Mouse (Mus musculus) hindbrain, postnatal 0 days (tissue): ENCODE measurements at regions not wholly inside any gene's neighbourhood (a gene's known extent, or its start where the extent isn't known, plus 50 kb on each side); places are given as distances from the start of the nearest gene placed in this dataset.

ENCODE experiments used
- ATAC-seq: fragments of 200-750 bp; cut with Nextera tagmentation; 2 replicates; pipeline ENCODE4 v1.8.0; 2017; ENCODE audit warnings: mild to moderate bottlenecking, moderate TSS enrichment, moderate library complexity
- DNase-seq: peaks from one replicate; pipeline ENCODE4 v3.0.0-alpha.2; 2015; ENCODE audit warnings: low spot score
- H3K27ac ChIP-seq: fragments of 300-500 bp; sonication (generic); 2 replicates; pipeline ENCODE4 v1.5.1; 2014; ENCODE audit warnings: mild to moderate bottlenecking
- H3K27me3 ChIP-seq: fragments of 300-500 bp; sonication (generic); 2 replicates; pipeline ENCODE4 v1.6.1; 2014; ENCODE audit warnings: low read length, mixed read lengths; ENCODE audit not compliant: insufficient read depth
- H3K36me3 ChIP-seq: fragments of 300-500 bp; sonication (generic); 2 replicates; pipeline ENCODE4 v1.6.1; 2014; ENCODE audit warnings: low read length, mixed read lengths; ENCODE audit not compliant: insufficient read depth
- H3K4me1 ChIP-seq: fragments of 300-500 bp; sonication (generic); 2 replicates; pipeline ENCODE4 v1.6.1; 2014; ENCODE audit warnings: antibody characterized with exemption, low read length, mixed read lengths; ENCODE audit not compliant: insufficient read depth
- H3K4me2 ChIP-seq: fragments of 300-500 bp; sonication (generic); 2 replicates; pipeline ENCODE4 v1.6.1; 2014; ENCODE audit warnings: low read depth, mild to moderate bottlenecking, low read length, moderate library complexity, mixed read lengths
- H3K4me3 ChIP-seq: fragments of 300-500 bp; sonication (generic); 2 replicates; pipeline ENCODE4 v1.5.1; 2014; ENCODE audit warnings: low read length
- H3K9ac ChIP-seq: fragments of 300-500 bp; sonication (generic); replicated peaks from 2 replicates; pipeline ENCODE4 v1.6.1; 2014; ENCODE audit warnings: mild to moderate bottlenecking, low read length, moderate library complexity, mixed read lengths
- H3K9me3 ChIP-seq: fragments of 300-500 bp; sonication (generic); 2 replicates; pipeline ENCODE4 v1.6.1; 2016; ENCODE audit warnings: low read length, mixed read lengths
- CTCF ChIP-seq: IDR thresholded peaks from 2 replicates; pipeline ENCODE4 v1.5.1; 2016; ENCODE audit warnings: antibody characterized with exemption, control low read depth, low read depth
- WGBS: fragments of 180-500 bp; shearing (Covaris S2); extraction: QIAGEN DNeasy Blood & Tissue Kit; methylation state at CpG from one replicate; pipeline ENCODE4 v1.1.7; 2014; 5-methylcytosine and 5-hydroxymethylcytosine counted together

DNA sequence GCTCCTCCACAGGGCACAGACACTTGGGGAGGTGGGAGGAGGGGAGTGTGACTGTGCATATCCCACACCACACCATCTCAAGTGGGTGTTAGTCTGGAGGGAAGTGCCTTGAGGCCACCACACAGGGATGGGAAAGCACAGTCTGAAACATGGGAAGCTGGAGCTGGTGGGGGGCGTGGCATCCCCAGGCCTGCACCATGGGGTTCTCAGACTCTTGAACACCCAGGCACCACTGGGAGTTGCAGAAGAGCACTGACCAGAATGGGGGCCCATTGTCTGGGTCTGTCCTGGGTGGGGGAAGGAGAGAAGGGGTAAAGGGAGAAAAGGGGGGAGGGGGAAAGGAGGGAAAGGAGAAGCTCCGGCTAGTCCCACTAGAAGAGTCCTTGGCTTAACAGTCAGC, 776.0 kb downstream of the Diaph3 start:
- WGBS = 89% methylated on average over 2 of the region's 2 CpGs
- ATAC-seq = no peak
- H3K36me3 ChIP-seq = no peaks in the 10 kb centered on the region

DNA sequence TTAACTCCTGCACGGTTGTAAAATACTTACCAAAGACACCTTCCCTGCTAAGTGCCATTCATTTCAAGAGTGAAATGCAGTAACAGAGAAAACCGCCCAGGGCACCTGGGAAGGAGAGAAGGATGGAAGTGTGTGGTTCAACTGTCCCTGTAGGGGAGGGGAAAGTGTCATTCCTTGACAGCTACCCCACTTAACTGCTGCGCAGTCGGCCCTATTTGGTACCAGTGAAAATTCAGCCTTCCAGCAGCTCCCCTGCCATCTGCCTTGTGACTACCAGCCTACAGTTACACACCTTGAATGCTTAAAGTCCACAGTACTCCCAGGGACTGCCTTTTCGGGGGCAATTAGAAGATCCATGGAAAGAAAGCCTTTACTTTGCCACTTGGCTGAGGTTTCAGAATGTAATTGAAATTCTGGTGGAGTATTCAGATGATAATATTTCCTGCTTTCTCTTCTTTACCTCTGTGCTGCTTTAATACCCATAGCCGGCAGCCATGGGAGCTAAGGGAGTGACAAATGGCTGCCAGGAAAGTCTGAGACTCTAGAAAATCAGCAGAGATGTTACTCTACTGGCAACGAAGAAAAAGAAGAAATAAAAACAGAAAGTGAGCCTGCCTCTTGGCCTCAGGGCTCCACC, 780.5 kb downstream of the Diaph3 start:
- TF ChIP-seq CTCF = no peak
- Histone ChIP-seq H3K4me3 (no peak overlapping the region), H3K4me2 (no peak overlapping the region), H3K27ac (no peak overlapping the region), H3K9ac (no peak overlapping the region; the same call in 1 of the 2 replicates), H3K4me1 (peaks cover 4% of the 10 kb centered on the region; the same call in 1 of the 2 replicates), H3K9me3 (no peaks in the 10 kb centered on the region), H3K27me3 (no peaks in the 10 kb centered on the region), H3K36me3 (no peaks in the 10 kb centered on the region)
- 26% methylated on average over 7 of the region's 7 CpGs for WGBS
- DNase-seq (peak; percentile 12), ATAC-seq (no peak)

More for the DNA sequence above, 776.0 kb downstream of the Diaph3 start:
- Histone ChIP-seq H3K4me2 (no peak overlapping the region), H3K27me3 (no peaks in the 10 kb centered on the region), H3K4me1 (peaks cover 4% of the 10 kb centered on the region; the same call in 1 of the 2 replicates), H3K9me3 (no peaks in the 10 kb centered on the region), H3K27ac (no peak overlapping the region), H3K4me3 (no peak overlapping the region), H3K9ac (no peak overlapping the region)
- no peak for DNase-seq
- TF ChIP-seq CTCF = no peak

DNA sequence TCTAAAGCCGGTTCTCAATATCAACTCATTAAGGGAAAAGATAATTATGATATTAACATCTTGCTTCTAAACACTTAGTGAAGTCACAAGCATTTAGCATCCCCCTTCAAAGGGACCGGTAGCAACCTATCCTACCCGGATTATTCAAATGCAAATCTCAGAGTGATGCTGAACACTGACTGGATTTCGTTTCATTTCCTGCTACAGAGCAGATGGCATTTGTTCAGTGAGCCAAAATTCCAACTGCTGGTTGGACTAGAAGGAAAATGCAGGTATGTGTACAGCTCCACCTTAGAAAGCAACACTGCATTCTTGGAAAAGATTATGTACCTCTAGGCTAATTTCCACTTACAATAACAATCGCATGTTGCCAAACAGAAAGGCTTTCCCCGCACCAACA, 782.5 kb downstream of the Diaph3 start:
- ATAC-seq = no peak
- Histone ChIP-seq H3K4me3 (no peak overlapping the region), H3K36me3 (no peaks in the 10 kb centered on the region), H3K27me3 (no peaks in the 10 kb centered on the region), H3K4me2 (no peak overlapping the region), H3K4me1 (peaks cover 4% of the 10 kb centered on the region; the same call in 1 of the 2 replicates), H3K27ac (no peak overlapping the region), H3K9ac (no peak overlapping the region), H3K9me3 (no peaks in the 10 kb centered on the region)
- WGBS = 61% methylated on average over 6 of the region's 6 CpGs
- no peak for DNase-seq
- TF ChIP-seq CTCF = no peak

DNA sequence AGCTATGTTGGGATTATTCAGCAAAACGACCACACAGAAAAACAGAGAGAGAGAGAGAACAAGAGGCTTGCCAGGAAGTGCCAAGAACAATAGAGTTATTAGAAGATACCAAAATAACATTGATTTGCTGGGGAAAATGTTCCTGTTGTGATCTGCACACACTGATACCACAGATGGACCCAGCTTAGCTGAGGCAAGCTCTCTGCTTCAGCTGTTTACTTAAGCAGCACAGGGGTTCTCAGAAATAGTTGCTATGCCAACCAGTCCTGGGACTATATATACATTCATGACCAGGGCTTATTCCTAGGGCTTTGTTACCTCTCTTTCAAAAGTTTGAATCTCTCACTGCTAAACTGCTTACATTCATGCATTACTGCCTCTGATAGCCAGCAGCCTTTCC, 790.5 kb downstream of the Diaph3 start:
- Histone ChIP-seq H3K36me3 (no peaks in the 10 kb centered on the region), H3K4me3 (no peak overlapping the region), H3K4me2 (no peak overlapping the region), H3K27ac (no peak overlapping the region), H3K9me3 (no peaks in the 10 kb centered on the region), H3K27me3 (no peaks in the 10 kb centered on the region), H3K4me1 (peaks cover 3% of the 10 kb centered on the region; the same call in 1 of the 2 replicates), H3K9ac (no peak overlapping the region)
- 38% methylated on average over 1 of the region's 1 CpGs for WGBS
- TF ChIP-seq CTCF = no peak
- ATAC-seq (0 out of 2 replicates have a peak, but pooled peaks have one; percentile 51), DNase-seq (no peak)

DNA sequence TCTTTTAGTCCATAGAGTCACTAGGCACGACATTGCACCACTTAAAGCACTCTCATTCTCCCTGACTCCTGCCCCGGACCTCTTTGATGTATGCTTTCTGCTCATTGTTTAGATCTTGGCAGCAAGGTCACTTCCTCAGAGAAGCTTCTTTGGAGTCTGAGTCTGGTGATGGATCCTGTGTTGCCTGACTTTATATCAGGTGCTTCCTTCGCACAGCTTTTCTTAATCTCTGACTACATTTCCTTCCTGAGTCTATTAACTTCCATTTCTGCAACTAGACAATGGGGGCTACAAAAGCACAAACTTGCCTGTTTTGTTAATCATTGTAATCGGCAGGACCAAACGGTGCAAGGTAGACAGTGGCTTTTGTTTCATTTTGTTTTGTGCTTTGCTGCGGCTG, 802.0 kb downstream of the Diaph3 start:
- Histone ChIP-seq H3K4me3 (no peak overlapping the region), H3K27ac (no peak overlapping the region), H3K4me1 (no peaks in the 10 kb centered on the region), H3K36me3 (no peaks in the 10 kb centered on the region), H3K27me3 (no peaks in the 10 kb centered on the region), H3K9me3 (no peaks in the 10 kb centered on the region), H3K4me2 (no peak overlapping the region), H3K9ac (no peak overlapping the region)
- DNase-seq (no peak), ATAC-seq (no peak)
- TF ChIP-seq CTCF = no peak
- 79% methylated on average over 6 of the region's 6 CpGs for WGBS

DNA sequence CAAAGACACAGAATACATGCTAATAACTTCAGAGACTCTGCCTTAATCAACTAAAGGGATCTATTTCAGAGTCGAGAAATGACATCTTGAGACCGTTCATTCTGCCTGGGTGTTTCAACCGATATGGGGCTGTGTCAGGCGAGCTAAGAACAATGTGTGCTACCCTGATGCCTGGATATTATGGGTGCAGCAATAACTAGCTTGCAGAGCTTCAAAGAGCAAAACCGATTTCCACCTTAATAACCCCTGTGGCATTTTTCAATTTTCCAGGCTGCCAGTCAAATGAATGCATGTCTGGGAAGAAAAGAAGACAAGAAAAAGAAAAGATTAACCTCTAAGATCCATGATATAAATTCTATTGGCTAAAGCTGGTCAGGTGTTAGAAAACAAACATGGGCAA, 804.0 kb downstream of the Diaph3 start:
- H3K27me3 ChIP-seq = no peaks in the 10 kb centered on the region
- no peak overlapping the region for H3K4me2 ChIP-seq
- ATAC-seq = no peak

DNA sequence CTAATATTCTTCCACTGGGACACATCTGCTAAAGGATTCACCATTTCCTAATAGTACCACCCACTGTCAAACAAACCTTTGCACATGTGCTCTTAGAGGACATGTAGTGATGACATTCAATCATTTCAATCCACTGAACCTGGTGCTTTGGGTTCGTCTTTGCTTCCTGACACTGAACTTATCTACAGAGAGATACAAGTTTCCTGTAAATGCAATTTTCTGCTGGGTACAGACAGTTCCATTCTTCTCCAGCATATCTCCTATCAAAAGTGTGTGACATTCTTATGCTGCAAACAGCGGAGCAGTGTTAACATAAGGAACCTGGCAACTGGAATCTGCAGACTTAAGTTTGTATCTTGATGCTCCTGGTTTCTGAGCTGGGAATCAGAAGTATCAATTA, 805.8 kb downstream of the Diaph3 start:
- Histone ChIP-seq H3K4me3 (no peak overlapping the region), H3K9me3 (no peaks in the 10 kb centered on the region), H3K27me3 (no peaks in the 10 kb centered on the region), H3K27ac (no peak overlapping the region), H3K36me3 (no peaks in the 10 kb centered on the region), H3K4me1 (no peaks in the 10 kb centered on the region), H3K9ac (no peak overlapping the region), H3K4me2 (no peak overlapping the region)
- no peak for DNase-seq
- no peak for TF ChIP-seq CTCF
- 85% methylated on average over 2 of the region's 2 CpGs for WGBS
- no peak for ATAC-seq

More for the DNA sequence above, 804.0 kb downstream of the Diaph3 start:
- no peak for TF ChIP-seq CTCF
- Histone ChIP-seq H3K4me1 (no peaks in the 10 kb centered on the region), H3K27ac (no peak overlapping the region), H3K9ac (no peak overlapping the region), H3K9me3 (no peaks in the 10 kb centered on the region), H3K36me3 (no peaks in the 10 kb centered on the region), H3K4me3 (no peak overlapping the region)
- DNase-seq = no peak
- 71% methylated on average over 5 of the region's 5 CpGs for WGBS
